Mouse (Mus musculus) T-cell, adult 2 months (primary cell): Measurements from ENCODE around the gene Slc25a30.
"Not testable (repeated sequence)": the region's sequence is repeated elsewhere in the genome, so short reads cannot be mapped to it uniquely, and the experiment has no call there.

Experiments
- DNase-seq: peaks from one replicate; pipeline ENCODE4 v3.0.0; 2022; ENCODE audit warnings: low spot score

Gene Slc25a30

GRCm38 (mm10) chr14:75786868-75787793 is at the start of gene Slc25a30:
Gene Slc25a30 (minus strand): TSS chr14:75787037.
- peak; percentile 94 for DNase-seq

DNA sequence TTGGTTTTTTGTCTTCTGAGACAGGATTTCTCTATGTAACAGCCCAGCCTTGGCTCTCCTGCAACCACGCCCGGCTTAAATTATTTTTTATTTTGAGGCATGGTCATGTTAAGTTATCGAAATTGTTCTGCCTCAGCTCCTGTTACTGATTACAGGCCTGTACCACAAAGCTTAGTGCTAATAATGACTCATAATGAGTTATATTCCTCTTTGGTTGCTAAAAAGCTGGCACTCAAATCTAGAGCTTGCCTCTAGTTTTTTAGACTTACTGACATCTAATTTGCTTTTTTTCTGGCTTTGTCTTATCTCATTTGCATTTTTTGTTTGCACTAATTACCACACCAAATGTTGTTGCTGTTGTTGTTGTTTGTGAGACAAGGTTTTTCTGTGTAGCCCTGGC is 49.7 kb upstream of the Slc25a30 start:
- DNase-seq = no peak

GRCm38 (mm10) chr14:75834739-75835381 is 48.0 kb upstream of the Slc25a30 start:
- peak; percentile 76 for DNase-seq

GRCm38 (mm10) chr14:75834251-75834738 is 47.5 kb upstream of the Slc25a30 start:
- DNase-seq = peak; percentile 79

DNA sequence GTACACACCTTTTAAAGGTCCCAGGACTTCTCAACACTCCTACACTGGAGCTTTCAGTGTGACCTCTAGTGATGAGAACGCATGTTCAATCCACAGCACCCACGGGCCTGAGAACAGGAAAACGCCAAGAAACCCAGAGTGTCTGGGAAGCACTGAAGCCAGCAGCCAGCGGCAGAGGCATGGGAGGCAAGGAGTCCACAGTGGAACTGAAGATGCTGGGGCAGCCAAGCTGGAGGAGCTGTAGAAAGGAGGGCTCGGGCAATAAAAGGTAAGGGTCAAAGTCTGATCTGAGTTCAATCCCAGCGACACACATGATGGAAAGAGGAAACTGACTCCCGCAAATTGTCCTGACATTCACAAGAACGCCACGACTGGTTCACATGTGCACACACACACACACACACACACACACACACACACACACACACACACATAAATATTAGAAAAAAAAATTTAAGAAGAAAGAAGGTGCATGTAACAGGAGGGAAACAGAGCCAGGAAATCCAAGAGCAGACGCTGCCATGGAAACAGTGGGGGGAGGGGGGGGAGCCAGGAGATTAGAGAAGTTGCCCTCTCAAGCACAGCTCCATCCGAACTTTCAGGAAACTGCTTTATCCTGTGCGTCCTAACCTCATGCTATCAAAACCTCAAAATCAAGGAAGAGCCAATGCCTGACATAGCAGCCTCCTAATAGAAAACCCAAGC is 46.9 kb upstream of the Slc25a30 start:
- DNase-seq = no peak

DNA sequence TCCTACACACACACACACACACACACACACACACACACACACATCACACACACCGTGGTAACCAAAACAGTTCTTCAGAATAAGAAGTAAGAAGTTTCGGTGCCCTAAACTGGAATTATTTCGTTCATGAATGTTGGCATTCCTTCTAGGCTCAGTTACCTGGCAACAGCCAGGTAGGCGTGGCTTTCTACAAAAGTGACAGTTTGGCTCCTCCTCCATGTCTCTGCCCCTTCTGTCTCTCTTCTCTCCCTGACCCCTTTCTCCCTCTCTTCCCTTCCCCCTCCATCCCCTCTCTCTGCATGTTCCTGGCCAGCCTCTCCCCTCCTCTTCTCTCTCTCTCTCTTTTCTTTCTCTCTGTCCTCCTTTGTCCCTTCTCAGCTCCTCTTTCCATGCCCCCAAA is 46.1 kb upstream of the Slc25a30 start:
- DNase-seq = no peak

DNA sequence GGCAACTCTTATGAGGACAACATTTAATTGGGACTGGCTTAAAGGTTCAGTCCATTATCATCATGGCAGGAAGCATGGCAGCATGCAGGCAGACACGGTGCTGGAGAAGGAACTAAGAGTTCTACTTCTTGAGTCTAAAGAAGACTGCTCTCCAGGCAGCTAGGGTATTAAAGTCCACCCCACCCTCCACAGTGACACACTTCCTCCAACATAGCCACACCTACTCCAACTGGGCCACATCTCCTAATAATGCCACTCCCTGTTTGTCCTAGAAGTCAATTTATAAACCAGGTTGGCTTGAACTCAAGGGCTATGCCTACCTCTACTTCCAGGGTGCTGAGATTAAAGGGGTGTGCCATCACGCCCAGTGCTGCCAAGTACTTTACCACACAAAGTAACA is 45.2 kb upstream of the Slc25a30 start:
- DNase-seq = no peak

DNA sequence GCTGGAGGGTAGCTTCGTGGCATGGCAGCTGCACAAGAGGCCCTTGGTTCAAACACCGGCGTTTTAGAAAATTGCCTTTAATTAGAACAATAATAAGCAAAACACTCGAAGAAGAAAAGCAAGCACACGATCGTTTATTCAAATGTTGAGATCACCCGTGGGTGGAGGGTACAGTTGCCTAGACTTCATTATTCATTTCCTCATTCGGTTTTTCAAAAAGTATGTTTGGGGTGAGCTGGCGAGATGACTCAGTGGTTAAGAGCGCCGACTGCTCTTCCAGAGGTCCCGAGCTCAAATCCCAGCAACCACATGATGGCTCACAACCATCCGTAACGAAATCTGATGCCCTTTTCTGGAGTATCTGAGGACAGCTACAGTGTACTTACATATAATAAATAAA is 43.0 kb upstream of the Slc25a30 start:
- not testable (repeated sequence) for DNase-seq

GRCm38 (mm10) chr14:75828866-75829806 is 42.3 kb upstream of the Slc25a30 start:
- peak; percentile 80 for DNase-seq

- peak; percentile 20 for DNase-seq
Observed at GRCm38 (mm10) chr14:75828221-75828620, 41.4 kb upstream of the Slc25a30 start.

- no peak for DNase-seq
Observed at GRCm38 (mm10) chr14:75826851-75827410, 40.1 kb upstream of the Slc25a30 start.

DNA sequence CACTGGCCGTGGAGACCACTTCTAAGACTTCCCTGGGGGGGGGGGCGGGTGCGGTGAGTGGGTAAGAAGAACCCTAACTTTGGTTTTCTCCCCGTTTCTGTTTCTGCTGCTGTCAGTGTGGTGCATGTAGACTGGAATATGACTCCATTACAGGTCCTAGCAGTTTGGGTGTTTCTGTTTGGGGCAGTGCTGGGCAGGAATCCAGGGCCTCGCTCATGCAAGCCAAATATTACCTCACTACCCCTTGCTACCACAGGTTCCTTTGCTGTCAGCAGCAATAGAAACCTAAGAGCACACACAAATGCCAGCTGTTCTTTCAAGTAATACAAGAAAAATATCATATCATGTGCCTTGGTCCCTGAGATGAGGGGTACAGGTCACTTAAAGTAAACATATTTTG is 33.2 kb upstream of the Slc25a30 start:
- DNase-seq = no peak

GRCm38 (mm10) chr14:75819341-75819740 is 32.5 kb upstream of the Slc25a30 start:
- DNase-seq = no peak

GRCm38 (mm10) chr14:75818528-75818927 is 31.7 kb upstream of the Slc25a30 start:
- DNase-seq = no peak

DNA sequence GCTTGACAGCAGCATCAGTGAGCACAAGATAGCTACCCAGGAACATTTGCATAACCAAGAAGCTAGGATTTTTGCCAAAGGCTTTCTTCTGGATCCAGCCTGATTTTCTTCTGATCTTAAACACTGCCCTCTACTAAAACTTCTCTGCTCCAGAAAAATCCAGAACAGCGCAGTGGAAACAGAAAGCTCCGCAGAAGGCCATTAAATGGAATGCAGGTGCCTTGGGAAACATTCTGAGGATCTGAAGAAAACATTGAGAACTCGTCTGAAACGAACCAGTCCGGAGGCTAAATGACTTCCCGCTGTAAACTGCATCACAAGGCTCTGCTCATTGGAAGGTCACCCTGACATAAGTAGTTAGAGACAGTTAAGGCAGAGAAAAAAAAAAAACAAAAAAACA is 23.1 kb upstream of the Slc25a30 start:
- no peak for DNase-seq

GRCm38 (mm10) chr14:75807800-75808199 is 21.0 kb upstream of the Slc25a30 start:
- no peak for DNase-seq

DNA sequence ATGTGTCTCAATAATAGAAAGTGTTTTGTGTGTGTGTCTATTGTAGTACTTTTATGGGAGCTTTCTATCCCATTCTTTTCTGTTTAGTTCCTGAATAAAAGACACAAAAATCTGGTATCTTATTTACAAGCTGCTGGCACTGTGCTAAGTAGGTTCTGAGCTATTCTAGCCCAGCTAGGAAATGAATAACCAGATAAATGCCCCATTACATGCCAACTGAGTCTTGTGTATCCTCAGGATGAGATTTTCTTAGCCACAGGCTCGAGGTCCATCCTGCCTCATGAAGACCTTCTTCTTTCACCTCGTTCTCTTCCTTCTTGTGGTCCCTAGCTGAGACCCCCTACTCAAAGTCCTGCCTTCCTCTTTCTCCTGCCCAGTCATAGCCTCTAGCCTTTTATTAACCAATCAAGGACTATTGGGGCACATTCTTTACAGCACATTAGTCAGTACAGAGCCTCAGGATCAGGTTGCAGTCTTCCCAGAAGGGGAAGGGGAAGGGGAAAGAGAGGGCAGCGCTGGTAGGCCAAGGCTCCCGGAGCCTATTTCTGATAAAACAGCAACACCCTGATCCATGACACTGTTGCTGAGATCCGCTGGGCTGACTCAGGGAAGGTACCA is 11.0 kb upstream of the Slc25a30 start:
- DNase-seq = no peak

DNA sequence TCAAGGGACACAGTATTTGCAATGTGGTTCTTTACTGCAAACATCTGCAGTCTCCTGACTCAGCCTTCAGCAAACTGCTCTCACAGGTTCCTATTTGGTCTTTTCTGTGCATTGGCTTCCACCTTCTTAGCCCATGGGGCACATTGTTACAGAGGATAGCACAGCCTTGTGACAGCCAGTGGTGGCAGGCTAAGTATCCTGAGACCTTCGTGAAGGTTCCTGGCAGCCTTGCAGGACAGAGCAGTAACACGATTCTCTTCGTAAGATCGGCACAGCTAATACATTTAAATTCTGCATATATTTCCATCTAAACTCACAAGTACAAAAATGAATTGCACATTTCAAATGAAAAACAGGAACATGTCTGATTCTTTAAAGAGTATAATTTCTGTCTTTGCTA is 9.1 kb upstream of the Slc25a30 start:
- DNase-seq = no peak

DNA sequence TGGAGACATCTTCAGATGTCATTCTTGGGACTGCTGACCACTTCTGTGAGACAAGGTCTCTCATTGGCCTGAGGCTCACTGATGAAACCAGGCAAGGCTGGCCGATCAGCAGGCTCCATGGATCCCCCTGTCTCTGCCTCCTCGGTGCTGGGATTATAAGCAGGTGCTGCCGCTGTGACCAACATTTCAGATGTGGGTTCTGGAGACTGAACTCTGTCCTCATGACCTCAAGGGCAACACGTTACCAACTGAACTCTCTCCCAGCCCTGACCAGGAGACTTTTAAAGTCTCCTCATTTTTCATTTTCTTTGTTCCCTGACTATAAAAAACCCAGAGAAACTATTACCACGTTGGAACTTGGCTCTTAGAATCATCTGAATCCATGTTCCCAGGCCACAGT is 7.9 kb upstream of the Slc25a30 start:
- DNase-seq = no peak

DNA sequence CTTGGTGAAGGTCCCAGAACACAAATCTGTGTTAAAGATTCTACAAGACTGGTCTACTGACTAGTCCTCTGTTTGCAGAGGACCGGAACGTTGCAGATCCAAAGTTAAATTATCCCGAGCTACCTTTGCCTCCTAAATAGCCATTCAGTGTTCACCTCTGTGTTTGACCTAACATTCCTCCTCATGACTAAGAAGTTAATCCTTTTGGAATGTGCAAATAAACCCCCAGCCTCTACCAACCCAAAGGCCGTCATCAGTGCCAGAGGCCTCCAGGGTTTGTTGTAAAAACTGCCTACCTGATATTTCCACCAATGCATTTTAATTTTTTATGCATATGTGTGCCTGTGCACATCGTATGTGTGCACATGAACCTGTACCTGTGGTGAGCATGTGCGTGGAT is 7.5 kb upstream of the Slc25a30 start:
- DNase-seq = no peak

GRCm38 (mm10) chr14:75793110-75793509 is 6.3 kb upstream of the Slc25a30 start:
- DNase-seq = no peak
